Mouse (Mus musculus): ENCODE data around the gene Icam5. TPM values are rescaled to one million over a fixed set of nuclear protein-coding genes. Genes with fewer than 3 reads are reported as not detected.
A peak's percentile ranks its signal among the peaks of the same experiment; 100 is the strongest.
"Not testable (repeated sequence)": the region's sequence is repeated elsewhere in the genome, so short reads cannot be mapped to it uniquely, and the experiment has no call there.

Icam5 gene
- total and polyA plus RNA-seq, 2 experiments from 2014 or later, result 4.1 to 7.7 TPM

- no peak overlapping the region for H3K9ac ChIP-seq (replicated peaks; ENCODE audit: low read length, poor library complexity, severe bottlenecking)
- H3K27me3 ChIP-seq (ENCODE audit: insufficient read depth, low read length), result no peaks in the 10 kb centered on the region
- WGBS, result 94% methylated on average over 4 of the region's 4 CpGs
- ATAC-seq (ENCODE audit: low FRiP score) (no peak), DNase-seq (ENCODE audit: low spot score) (no peak)
- H3K4me3 ChIP-seq (ENCODE audit: low read depth, low read length), result no peak overlapping the region
- no peak overlapping the region for H3K4me2 ChIP-seq (ENCODE audit: low read depth, low read length, poor library complexity, severe bottlenecking)
- no peaks in the 10 kb centered on the region for H3K4me1 ChIP-seq (ENCODE audit: insufficient read depth, low read length)
- no peaks in the 10 kb centered on the region for H3K9me3 ChIP-seq (ENCODE audit: low read length)
- no peaks in the 10 kb centered on the region for H3K36me3 ChIP-seq (ENCODE audit: insufficient read depth, low read length)
- TF ChIP-seq CTCF (IDR thresholded peaks at IDR 0.05), result no peak
- H3K27ac ChIP-seq (ENCODE audit: low read depth, low read length), result no peak overlapping the region
These were observed 40.3 kb upstream of the Icam5 start for GRCm38 (mm10) chr9:20991587-20991986.

DNA sequence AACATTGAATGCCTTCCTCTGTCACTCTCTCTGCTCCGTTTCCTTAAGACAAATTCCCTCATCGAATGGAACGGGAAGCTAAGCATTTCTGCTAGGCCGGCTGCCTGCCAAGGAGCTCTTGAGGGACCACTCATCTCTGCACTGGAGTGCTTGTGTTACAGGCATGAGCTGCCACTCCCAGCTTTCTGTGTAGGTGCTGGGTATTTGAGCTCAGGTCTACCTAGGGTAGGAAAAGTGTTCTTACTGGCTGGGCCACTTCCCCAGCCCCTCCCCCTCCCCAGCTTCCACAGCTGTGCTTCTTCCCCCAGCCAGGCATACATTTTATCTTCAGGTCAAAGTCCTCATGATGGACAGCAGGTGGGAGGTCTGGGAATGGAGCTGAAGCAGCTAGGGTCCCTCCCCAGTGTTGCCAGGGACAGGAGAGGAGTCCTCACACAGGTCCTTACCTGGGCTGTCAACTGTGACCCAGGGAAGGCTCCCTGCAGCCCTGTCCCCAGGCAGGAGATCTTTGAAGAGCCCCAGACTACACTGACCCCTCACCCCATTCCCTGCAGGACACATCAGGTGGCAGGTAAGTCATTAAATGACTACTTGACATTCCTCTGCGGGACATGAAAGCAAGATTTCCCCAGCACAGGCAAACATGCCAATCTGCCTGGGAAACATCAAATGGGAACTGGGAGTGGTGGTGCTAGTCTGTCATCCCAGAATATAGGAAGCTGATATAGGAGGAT, 38.5 kb upstream of the Icam5 start:
- Histone ChIP-seq H3K9ac (replicated peaks; ENCODE audit: low read length, poor library complexity, severe bottlenecking) (no peak overlapping the region), H3K4me1 (ENCODE audit: insufficient read depth, low read length) (no peaks in the 10 kb centered on the region), H3K27me3 (ENCODE audit: insufficient read depth, low read length) (no peaks in the 10 kb centered on the region), H3K4me3 (ENCODE audit: low read depth, low read length) (no peak overlapping the region), H3K27ac (ENCODE audit: low read depth, low read length) (no peak overlapping the region), H3K9me3 (ENCODE audit: low read length) (no peaks in the 10 kb centered on the region), H3K36me3 (ENCODE audit: insufficient read depth, low read length) (no peaks in the 10 kb centered on the region), H3K4me2 (ENCODE audit: low read depth, low read length, poor library complexity, severe bottlenecking) (no peak overlapping the region)
- no peak for ATAC-seq (ENCODE audit: low FRiP score)
- no peak for TF ChIP-seq CTCF (IDR thresholded peaks at IDR 0.05)
- DNase-seq (ENCODE audit: low spot score), result no peak
- 66% methylated on average over 5 of the region's 5 CpGs for WGBS

DNA sequence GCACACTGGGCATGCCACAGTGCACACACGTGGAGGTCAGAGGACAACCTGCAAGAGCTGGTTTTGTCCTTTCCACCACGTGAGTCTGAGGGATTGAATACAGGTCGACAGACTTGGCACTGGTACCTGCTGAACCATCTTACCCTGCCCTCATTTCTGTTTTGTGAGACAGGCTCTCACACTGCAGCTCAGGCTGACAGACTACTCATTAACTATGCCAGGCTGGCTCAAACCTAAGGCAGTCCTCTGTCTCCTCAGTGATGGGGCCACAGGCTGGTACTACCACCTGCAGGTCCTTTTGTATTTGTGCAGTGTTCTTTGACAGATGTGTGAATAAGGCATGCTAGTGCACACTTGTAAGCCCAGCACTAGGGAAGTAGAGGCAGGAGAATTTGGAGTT, 36.8 kb upstream of the Icam5 start:
- Histone ChIP-seq H3K4me1 (ENCODE audit: insufficient read depth, low read length) (no peaks in the 10 kb centered on the region), H3K4me2 (ENCODE audit: low read depth, low read length, poor library complexity, severe bottlenecking) (no peak overlapping the region), H3K9ac (replicated peaks; ENCODE audit: low read length, poor library complexity, severe bottlenecking) (no peak overlapping the region), H3K36me3 (ENCODE audit: insufficient read depth, low read length) (no peaks in the 10 kb centered on the region), H3K4me3 (ENCODE audit: low read depth, low read length) (no peak overlapping the region), H3K27me3 (ENCODE audit: insufficient read depth, low read length) (no peaks in the 10 kb centered on the region), H3K27ac (ENCODE audit: low read depth, low read length) (no peak overlapping the region), H3K9me3 (ENCODE audit: low read length) (no peaks in the 10 kb centered on the region)
- DNase-seq (ENCODE audit: low spot score), result no peak
- 74% methylated on average over 3 of the region's 3 CpGs for WGBS
- TF ChIP-seq CTCF (IDR thresholded peaks at IDR 0.05), result no peak
- no peak for ATAC-seq (ENCODE audit: low FRiP score)

DNA sequence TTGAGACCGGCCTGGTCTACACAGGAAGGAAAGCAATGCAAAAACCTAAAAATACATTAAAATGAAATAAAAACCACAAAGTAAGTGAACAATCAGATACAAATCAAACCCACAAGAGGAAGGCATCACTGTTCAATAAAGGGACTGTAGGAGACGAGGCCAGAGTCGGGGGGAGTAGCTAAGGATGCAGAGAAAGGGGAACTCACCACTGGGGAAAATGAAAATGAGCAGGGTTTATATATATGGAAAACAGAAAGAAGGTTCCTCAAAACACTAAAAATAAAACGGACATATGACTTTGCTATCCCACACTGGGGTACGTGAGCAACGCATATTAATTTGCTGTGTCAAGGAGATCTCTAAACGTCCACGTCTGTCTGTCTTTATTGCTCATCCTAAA, 34.8 kb upstream of the Icam5 start:
- no peaks in the 10 kb centered on the region for H3K9me3 ChIP-seq (ENCODE audit: low read length)
- no peak for DNase-seq (ENCODE audit: low spot score)
- 87% methylated on average over 8 of the region's 8 CpGs for WGBS

GRCm38 (mm10) chr9:20998337-20998736, 33.5 kb upstream of the Icam5 start:
- H3K27ac ChIP-seq (ENCODE audit: low read depth, low read length); H3K36me3 ChIP-seq (ENCODE audit: insufficient read depth, low read length); ATAC-seq (ENCODE audit: low FRiP score); H3K4me1 ChIP-seq (ENCODE audit: insufficient read depth, low read length); H3K27me3 ChIP-seq (ENCODE audit: insufficient read depth, low read length); DNase-seq (ENCODE audit: low spot score); H3K9me3 ChIP-seq (ENCODE audit: low read length); H3K4me2 ChIP-seq (ENCODE audit: low read depth, low read length, poor library complexity, severe bottlenecking); H3K4me3 ChIP-seq (ENCODE audit: low read depth, low read length); H3K9ac ChIP-seq (replicated peaks; ENCODE audit: low read length, poor library complexity, severe bottlenecking): not testable (repeated sequence)
- whole genome bisulfite sequencing, result 81% methylated on average over 1 of the region's 1 CpGs
- TF ChIP-seq CTCF (IDR thresholded peaks at IDR 0.05), result peak; percentile 69

More for the DNA sequence above, 34.8 kb upstream of the Icam5 start:
- Histone ChIP-seq H3K4me1 (ENCODE audit: insufficient read depth, low read length) (no peaks in the 10 kb centered on the region), H3K4me2 (ENCODE audit: low read depth, low read length, poor library complexity, severe bottlenecking) (no peak overlapping the region), H3K9ac (replicated peaks; ENCODE audit: low read length, poor library complexity, severe bottlenecking) (no peak overlapping the region), H3K4me3 (ENCODE audit: low read depth, low read length) (no peak overlapping the region), H3K36me3 (ENCODE audit: insufficient read depth, low read length) (no peaks in the 10 kb centered on the region), H3K27ac (ENCODE audit: low read depth, low read length) (no peak overlapping the region), H3K27me3 (ENCODE audit: insufficient read depth, low read length) (no peaks in the 10 kb centered on the region)
- TF ChIP-seq CTCF (IDR thresholded peaks at IDR 0.05), result no peak
- ATAC-seq (ENCODE audit: low FRiP score), result no peak

DNA sequence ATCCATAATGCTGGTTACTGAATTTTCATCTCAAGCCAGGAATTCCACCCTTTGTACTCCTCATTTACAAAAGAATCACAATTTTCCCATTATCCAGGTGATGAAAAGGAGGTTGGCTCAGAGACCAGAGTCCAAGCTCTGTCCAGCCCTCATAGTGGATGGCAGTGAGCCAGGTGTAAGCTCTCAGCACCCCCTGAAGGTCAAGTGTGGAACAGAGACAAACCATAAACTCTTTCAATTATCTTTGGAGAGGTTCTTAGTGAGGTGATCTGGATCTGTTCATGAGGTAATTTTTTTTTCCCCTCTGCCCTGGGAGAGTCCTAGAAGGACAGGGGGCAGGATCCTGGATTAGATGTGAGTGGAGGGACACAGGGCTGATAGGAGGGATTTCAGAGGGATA, 31.1 kb upstream of the Icam5 start:
- ATAC-seq (ENCODE audit: low FRiP score) (no peak), DNase-seq (ENCODE audit: low spot score) (peak; percentile 28)
- H3K36me3 ChIP-seq (ENCODE audit: insufficient read depth, low read length), result peaks cover 7% of the 10 kb centered on the region
- no peak overlapping the region for H3K4me2 ChIP-seq (ENCODE audit: low read depth, low read length, poor library complexity, severe bottlenecking)
- H3K4me1 ChIP-seq (ENCODE audit: insufficient read depth, low read length), result no peaks in the 10 kb centered on the region
- TF ChIP-seq CTCF (IDR thresholded peaks at IDR 0.05), result peak; percentile 52
- no peaks in the 10 kb centered on the region for H3K27me3 ChIP-seq (ENCODE audit: insufficient read depth, low read length)
- no peak overlapping the region for H3K9ac ChIP-seq (replicated peaks; ENCODE audit: low read length, poor library complexity, severe bottlenecking)
- no peaks in the 10 kb centered on the region for H3K9me3 ChIP-seq (ENCODE audit: low read length)
- H3K27ac ChIP-seq (ENCODE audit: low read depth, low read length), result no peak overlapping the region
- no peak overlapping the region for H3K4me3 ChIP-seq (ENCODE audit: low read depth, low read length)
